Mouse (Mus musculus) E14TG2a.4 (cell line): ENCODE results near the gene Gbp2.

ENCODE experiments used
- H3K27me3 ChIP-seq: 2 replicates; pipeline ENCODE4 v1.6.1; 2014; ENCODE audit warnings: low read length, control low read depth; ENCODE audit not compliant: insufficient read depth
- H3K36me3 ChIP-seq: 2 replicates; pipeline ENCODE4 v1.6.1; 2014; ENCODE audit warnings: low read length, control low read depth; ENCODE audit not compliant: insufficient read depth
- H3K4me1 ChIP-seq: replicated peaks from 2 replicates; pipeline ENCODE4 v1.6.1; 2014; ENCODE audit warnings: low read depth, low read length, control low read depth
- H3K4me3 ChIP-seq: replicated peaks from 2 replicates; pipeline ENCODE4 v1.5.1; 2014; ENCODE audit warnings: mild to moderate bottlenecking, low read length
- H3K9me3 ChIP-seq: 2 replicates; pipeline ENCODE4 v1.6.1; 2014; ENCODE audit warnings: low read length, control low read depth
- CTCF ChIP-seq: conservative IDR thresholded peaks from 2 replicates; pipeline ENCODE4 v1.5.1; 2014; ENCODE audit warnings: low read length
- NANOG ChIP-seq: IDR thresholded peaks from 2 replicates; pipeline ENCODE4 v1.6.1; 2014; ENCODE audit warnings: borderline replicate concordance, low read length, mixed read lengths
- POU5F1 ChIP-seq: IDR thresholded peaks from 2 replicates; pipeline ENCODE4 v1.6.1; 2014; ENCODE audit warnings: low read length, borderline replicate concordance

Gbp2 gene

DNA sequence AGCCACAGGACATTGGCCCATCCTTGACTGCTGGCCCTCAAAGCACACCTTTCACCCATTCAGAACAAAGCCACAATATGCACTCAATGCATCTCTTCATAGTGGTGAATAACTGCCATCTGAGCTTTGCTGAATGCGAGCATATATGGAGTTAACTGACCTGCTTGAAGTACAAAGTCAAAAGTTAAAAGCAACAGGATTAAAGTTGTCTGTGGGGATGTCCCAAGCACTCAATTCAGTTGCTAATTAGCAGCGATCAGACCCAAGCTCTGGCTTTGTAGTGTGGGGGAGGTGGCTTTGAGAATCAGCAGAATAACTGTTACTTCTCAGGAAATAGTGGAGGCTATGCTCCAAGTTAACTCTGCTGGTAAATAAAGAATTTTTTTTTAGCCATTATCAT, 29.8 kb downstream of the Gbp2 start:
- H3K36me3 ChIP-seq = no peaks in the 10 kb centered on the region
- TF ChIP-seq NANOG (peak; percentile 98), POU5F1 (peak; percentile 45; the same call in 1 of the 2 replicates), CTCF (no peak)
- H3K4me3 ChIP-seq = no peak overlapping the region
- H3K27me3 ChIP-seq = no peaks in the 10 kb centered on the region
- peaks cover 16% of the 10 kb centered on the region for H3K9me3 ChIP-seq
- H3K4me1 ChIP-seq = peaks cover 49% of the 10 kb centered on the region

DNA sequence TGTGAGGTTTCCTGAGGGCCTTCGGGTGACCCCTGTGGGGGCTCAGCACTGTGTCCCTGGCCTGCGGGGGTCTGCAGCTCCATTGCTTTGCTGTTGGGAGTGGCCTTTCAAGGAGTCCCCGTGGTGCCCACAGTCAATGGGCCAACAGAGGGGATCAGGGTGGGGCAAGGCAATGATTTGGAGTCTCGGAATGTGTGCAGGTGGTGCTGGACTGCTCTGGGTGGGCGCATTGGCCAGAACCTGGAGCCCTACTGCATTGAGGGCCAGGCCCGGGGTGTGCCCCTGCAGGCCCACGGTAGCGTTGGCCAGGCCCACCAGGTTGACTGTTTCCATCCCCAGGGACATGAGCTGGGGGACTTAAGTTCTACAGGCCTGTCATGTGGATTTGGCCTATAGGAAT, 44.3 kb downstream of the Gbp2 start:
- Histone ChIP-seq H3K4me1 (no peaks in the 10 kb centered on the region), H3K36me3 (no peaks in the 10 kb centered on the region), H3K4me3 (no peak overlapping the region), H3K9me3 (peaks cover 24% of the 10 kb centered on the region), H3K27me3 (no peaks in the 10 kb centered on the region)
- TF ChIP-seq POU5F1 (no peak), CTCF (no peak), NANOG (no peak)

DNA sequence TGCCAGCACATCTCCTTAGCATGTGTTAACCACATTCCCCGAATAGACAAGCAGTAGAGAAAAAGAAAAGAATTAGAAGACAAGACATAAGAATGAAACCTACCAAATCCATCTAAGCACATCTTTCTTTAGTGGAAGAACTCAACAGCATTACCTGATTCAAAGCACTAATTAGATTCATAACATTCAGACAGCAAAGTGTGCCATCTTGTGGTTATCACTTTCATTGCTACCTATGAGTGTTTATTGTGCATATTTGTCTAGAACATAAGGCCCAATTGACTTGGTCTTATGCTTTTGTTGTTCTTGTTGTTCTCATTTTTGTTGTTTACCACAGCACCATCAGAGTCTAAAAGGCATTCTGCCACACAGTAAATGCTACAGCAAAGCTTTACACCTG, 54.2 kb downstream of the Gbp2 start:
- Histone ChIP-seq H3K4me1 (no peaks in the 10 kb centered on the region), H3K4me3 (no peak overlapping the region), H3K9me3 (peaks cover 32% of the 10 kb centered on the region)

More for the DNA sequence above, 54.2 kb downstream of the Gbp2 start:
- TF ChIP-seq NANOG (no peak), POU5F1 (no peak), CTCF (0 out of 2 replicates have a peak, but pooled peaks have one; percentile 11)
- Histone ChIP-seq H3K36me3 (no peaks in the 10 kb centered on the region), H3K27me3 (no peaks in the 10 kb centered on the region)
